Comparison of ENCODE assay signal across 8 mouse cellular contexts in the genomic region with DNA sequence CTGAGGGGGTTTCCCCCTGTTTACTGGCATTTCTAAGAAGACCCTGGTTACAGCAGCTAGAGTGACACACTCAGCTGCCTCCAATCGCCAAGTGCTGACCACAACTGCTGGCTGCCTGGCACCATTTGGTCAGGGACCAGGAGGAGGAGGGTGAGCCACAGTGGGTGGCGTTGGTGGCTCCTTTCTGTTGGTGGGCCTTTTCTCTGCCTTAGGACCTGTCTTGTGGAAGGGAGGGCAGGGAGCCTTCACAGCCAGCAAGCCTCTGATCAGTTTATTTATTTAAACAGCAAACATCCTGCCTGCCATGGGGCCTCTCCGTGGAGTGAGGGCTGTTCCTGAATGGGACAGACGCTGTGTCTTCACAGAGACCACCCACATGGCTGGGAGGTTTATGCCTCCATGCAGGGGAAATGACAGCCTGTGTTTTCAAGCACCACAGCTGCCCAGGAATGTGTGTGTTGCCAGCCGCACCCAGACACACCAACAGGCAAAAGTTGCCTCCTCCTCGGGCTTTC.
DNase-seq lines count a peak whose midpoint lies in the region; ATAC-seq and TF ChIP-seq lines count a peak whose summit lies in the region.

No protein-coding gene starts in this region.

- ATAC-seq in kidney, postnatal 0 days (replicated peaks; ENCODE audit: low FRiP score, low read depth) = peak; percentile 83
- ATAC-seq in intestine, embryonic 16.5 days = peak; percentile 87
- ATAC-seq in neural tube, embryonic 13.5 days (ENCODE audit: low read depth) = no peak; the same call in 1 of the 2 replicates

- WGBS in kidney, postnatal 0 days = 9% methylated on average over 6 of the region's 6 CpGs
- 15% methylated on average over 6 of the region's 6 CpGs for WGBS in intestine, embryonic 16.5 days
- WGBS in neural tube, embryonic 13.5 days = 3% methylated on average over 6 of the region's 6 CpGs

- peaks cover 6% of the 10 kb centered on the region for H3K4me1 ChIP-seq in kidney, postnatal 0 days (replicated peaks; ENCODE audit: insufficient read depth, low read length)
- peaks cover 10% of the 10 kb centered on the region; the same call in 1 of the 2 replicates for H3K4me1 ChIP-seq in intestine, embryonic 16.5 days (ENCODE audit: control insufficient read depth, insufficient read depth, low read length)
- H3K4me1 ChIP-seq in neural tube, embryonic 13.5 days (replicated peaks) = peaks cover 14% of the 10 kb centered on the region

- peak overlapping the region; percentile 8; the same call in 1 of the 2 replicates for H3K4me2 ChIP-seq in kidney, postnatal 0 days (ENCODE audit: low read length)
- no peak overlapping the region for H3K4me2 ChIP-seq in intestine, embryonic 16.5 days (ENCODE audit: low read depth, low read length)
- no peak overlapping the region for H3K4me2 ChIP-seq in neural tube, embryonic 13.5 days

- no peaks in the 10 kb centered on the region for H3K36me3 ChIP-seq in kidney, postnatal 0 days (ENCODE audit: insufficient read depth, low read length)
- no peaks in the 10 kb centered on the region for H3K36me3 ChIP-seq in intestine, embryonic 16.5 days (ENCODE audit: control insufficient read depth, insufficient read depth, low read length)
- H3K36me3 ChIP-seq in neural tube, embryonic 13.5 days = no peaks in the 10 kb centered on the region

- TF ChIP-seq CTCF in kidney, postnatal 0 days (IDR thresholded peaks at IDR 0.05; ENCODE audit: low read depth) = no peak

- no peaks in the 10 kb centered on the region for H3K27me3 ChIP-seq in kidney, postnatal 0 days (ENCODE audit: insufficient read depth, low read length)
- no peaks in the 10 kb centered on the region for H3K27me3 ChIP-seq in intestine, embryonic 16.5 days (replicated peaks; ENCODE audit: control insufficient read depth, insufficient read depth, low read length)
- H3K27me3 ChIP-seq in neural tube, embryonic 13.5 days = peaks cover 10% of the 10 kb centered on the region; the same call in 1 of the 2 replicates

- no peak overlapping the region for H3K9ac ChIP-seq in kidney, postnatal 0 days (ENCODE audit: low read depth, low read length)
- H3K9ac ChIP-seq in intestine, embryonic 16.5 days (ENCODE audit: low read depth, low read length) = 0 out of 2 replicates have a peak overlapping the region, but pooled peaks have one; percentile 25
- H3K9ac ChIP-seq in neural tube, embryonic 13.5 days = peak overlapping the region; percentile 27; the same call in 1 of the 2 replicates

- DNase-seq in kidney, postnatal 0 days (ENCODE audit: low spot score) = peak; percentile 80
- DNase-seq in kidney, adult 8-10 months = no peak
- DNase-seq in embryo, embryonic 10.5 days (ENCODE audit: low spot score) = peak; percentile 85
- no peak for DNase-seq in left cerebral cortex, adult 18-20 months (ENCODE audit: low spot score in 2 of 2)
- no peak for DNase-seq in heart, postnatal 4 days
- no peak for DNase-seq in urinary bladder, adult 2 months (ENCODE audit: low spot score)

- H3K4me3 ChIP-seq in kidney, postnatal 0 days (replicated peaks; ENCODE audit: low read depth, low read length) = no peak overlapping the region
- no peak overlapping the region for H3K4me3 ChIP-seq in intestine, embryonic 16.5 days (ENCODE audit: low read length)
- no peak overlapping the region for H3K4me3 ChIP-seq in neural tube, embryonic 13.5 days

- H3K27ac ChIP-seq in kidney, postnatal 0 days = peak overlapping the region; percentile 58; the same call in 1 of the 2 replicates
- peak overlapping the region; percentile 80 for H3K27ac ChIP-seq in intestine, embryonic 16.5 days (ENCODE audit: low read length)
- peak overlapping the region; percentile 35; the same call in 1 of the 2 replicates for H3K27ac ChIP-seq in neural tube, embryonic 13.5 days (replicated peaks)

- H3K9me3 ChIP-seq in kidney, postnatal 0 days (replicated peaks; ENCODE audit: low read length) = no peaks in the 10 kb centered on the region
- no peaks in the 10 kb centered on the region for H3K9me3 ChIP-seq in intestine, embryonic 16.5 days (ENCODE audit: control insufficient read depth, low read length)
- no peaks in the 10 kb centered on the region for H3K9me3 ChIP-seq in neural tube, embryonic 13.5 days

Comparison
In these comparisons a context has a peak if more than half of its experiments do, and no peak if none do; other contexts are left out.
1. DNase-seq: peak in kidney, postnatal 0 days (single experiment) and embryo, embryonic 10.5 days (single experiment); none in kidney, adult 8-10 months (0 of 2), left cerebral cortex, adult 18-20 months (0 of 2), heart, postnatal 4 days (single experiment) and urinary bladder, adult 2 months (single experiment).
2. Peak in every context shown above with its lines, with median percentiles within 50 percentile points of each other: H3K27ac ChIP-seq.